Mouse (Mus musculus) MN1 (cell line): ENCODE data around the gene Cep152.
A peak's percentile ranks its signal among the peaks of the same experiment; 100 is the strongest.

Experiments
- DNase-seq: peaks from one replicate; pipeline ENCODE4 v3.0.0-alpha.2; 2016; ENCODE audit warnings: low spot score

Cep152 gene

DNA sequence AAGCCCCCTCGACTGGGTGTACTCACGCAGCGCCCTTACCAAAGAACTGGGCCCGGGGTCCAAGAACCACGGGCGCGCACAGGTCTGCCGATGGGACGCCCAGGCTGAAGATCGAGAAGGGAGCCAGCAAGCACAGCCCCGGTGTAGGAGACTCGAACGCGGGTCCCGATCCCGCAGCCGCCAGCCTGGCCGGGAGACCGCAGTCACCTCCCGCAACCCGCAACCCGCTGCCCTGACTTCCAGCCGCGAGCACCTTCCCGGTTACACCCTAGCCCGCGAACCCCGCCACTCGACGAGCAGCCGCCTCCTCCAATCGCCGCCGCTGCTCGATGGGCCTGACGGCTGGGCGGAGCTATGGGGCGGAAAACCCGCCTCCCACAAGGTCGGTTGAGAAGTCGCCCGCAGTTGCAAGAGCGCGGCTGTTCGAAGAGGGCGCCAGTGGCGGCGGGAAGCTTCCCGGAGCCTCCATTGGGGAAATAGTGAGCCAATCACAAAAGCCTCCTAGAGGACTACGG, at the start of gene Cep152:
TSS of gene Cep152 (minus strand) at position 277 of the 515 bp plus-strand sequence.
- DNase-seq, result peak; percentile 97

DNA sequence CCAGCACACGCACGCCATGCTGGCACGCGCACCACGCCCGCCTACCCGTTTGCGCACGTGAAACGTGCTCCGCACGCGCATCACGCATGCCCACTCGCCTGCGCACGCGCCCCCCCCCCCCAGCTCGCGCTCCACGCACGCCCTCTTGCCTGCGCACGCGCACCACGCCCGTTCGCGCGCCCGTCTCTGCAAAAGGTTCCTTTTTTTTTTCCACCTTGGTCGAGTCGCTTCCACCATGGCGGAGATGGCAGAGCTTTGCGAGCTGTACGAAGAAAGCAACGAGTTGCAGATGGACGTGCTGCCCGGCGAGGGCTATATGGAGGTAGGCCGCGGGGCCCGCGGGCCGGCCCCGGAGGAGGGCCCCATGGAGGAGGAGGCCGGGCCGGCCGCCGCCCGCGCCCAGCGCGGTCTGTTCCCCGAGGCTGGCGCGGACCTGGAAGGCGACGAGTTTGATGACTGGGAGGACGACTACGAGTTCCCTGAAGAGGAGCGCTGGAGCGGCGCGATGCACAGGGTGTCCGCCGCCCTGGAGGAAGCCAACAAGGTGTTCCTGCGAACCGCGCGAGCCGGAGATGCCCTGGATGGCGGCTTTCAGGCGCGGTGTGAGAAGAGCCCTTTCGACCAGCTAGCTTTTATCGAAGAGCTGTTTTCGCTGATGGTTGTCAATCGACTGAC, 48.2 kb upstream of the Cep152 start, which contains the start of gene Eid1:
TSS of gene Eid1 (plus strand) at position 139 of the 675 bp plus-strand sequence.
- DNase-seq, result peak; percentile 86

DNA sequence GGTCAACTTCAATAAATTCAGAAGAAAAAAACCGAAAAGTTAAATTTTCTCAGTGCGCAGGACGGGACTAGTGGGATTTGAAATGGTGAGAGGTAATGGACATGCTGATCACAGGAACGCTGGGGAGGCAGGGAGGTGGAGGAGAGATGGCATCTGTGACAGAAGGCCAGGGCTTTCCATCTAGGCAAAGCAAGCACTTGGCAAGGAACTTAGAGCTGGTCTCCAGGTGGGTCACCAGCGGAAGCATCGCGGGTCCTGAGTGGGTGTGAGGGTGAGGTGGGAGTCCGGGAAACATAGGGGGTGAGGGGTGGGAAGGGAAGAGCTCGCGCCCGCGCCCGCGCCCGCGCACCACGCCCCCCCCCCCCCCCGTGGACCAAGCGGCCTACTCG, 47.6 kb upstream of the Cep152 start:
- no peak for DNase-seq

DNA sequence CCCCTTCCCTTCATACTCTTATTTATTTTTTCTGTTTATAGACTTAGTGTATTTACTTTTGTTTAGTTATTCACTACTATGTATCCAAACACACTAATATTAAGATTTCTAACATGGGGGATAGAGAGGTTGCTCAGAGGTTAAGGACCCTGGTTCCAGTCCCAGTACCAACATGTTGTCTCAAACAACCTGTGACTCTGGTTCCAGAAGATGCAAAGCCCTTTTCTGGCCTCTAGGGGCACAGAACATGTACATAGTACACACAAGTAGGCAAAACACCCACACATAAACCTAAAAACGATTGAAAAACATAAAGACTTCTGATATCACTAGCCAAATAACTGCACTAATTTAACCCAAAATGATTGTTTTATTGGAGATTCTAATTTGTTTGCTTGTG, 45.9 kb upstream of the Cep152 start:
- no peak for DNase-seq

DNA sequence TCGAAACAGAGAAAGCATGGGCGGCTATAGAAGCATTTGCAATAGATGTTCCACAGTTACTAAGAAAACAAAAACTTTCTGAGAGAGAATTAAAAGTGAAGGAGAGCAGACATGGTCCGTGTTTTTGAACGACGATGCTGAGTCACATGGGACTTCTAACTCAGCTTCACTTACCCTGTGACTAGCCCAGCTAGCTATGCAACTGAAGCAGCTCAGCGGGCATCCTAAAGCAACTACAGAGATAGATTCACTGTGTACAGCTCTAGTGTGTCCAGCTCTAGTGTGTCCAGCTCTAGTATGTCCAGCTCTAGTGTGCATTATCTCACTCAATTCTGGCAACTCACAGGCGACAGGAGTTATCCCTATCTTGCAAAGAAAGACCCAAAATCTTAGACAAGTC, 42.8 kb upstream of the Cep152 start:
- DNase-seq, result no peak

DNA sequence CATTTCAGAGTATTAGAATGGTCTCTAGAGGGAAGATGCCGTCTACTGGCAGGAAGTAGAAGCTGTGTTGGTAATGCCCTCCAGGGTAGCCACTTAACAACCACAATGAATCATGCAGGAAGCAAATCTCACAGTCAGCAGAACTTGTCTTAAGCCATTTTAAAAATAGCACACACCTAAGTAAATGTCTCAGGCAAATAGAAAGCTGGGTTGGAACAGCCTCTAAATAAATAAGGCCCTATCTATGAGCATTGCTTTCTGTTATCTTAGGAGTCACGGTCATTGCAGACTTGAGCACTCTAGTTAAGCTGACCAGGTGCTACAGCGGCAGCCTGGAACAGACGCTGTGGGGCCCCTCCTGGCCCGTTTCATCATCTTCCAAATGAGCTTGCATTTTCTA, 42.3 kb upstream of the Cep152 start:
- no peak for DNase-seq

DNA sequence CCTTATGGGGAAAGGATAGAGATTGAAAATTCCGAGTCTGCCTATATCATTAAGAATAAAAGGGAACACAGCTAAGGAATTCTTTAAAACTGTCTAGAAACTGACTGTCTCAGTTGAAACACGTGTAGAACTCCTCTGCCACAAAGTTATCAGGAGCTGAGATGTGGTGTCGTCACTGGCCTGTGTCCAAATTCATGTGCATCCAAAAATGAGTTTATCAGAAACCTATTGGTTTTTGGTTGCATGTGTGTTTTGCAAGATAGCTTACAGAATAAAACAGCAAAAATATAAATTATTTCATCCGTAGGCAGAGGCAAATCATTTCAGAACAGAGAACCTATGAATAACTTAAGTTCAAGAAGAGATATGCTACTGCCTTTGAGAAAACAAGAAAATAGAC, 41.8 kb upstream of the Cep152 start:
- no peak for DNase-seq

GRCm38 (mm10) chr2:125665909-125666308, 41.0 kb upstream of the Cep152 start:
- DNase-seq, result no peak

- DNase-seq, result no peak
Measured at GRCm38 (mm10) chr2:125665213-125665612, 40.3 kb upstream of the Cep152 start.

- no peak for DNase-seq
Measured at GRCm38 (mm10) chr2:125662517-125662916, 37.6 kb upstream of the Cep152 start.

GRCm38 (mm10) chr2:125661156-125661555, 36.2 kb upstream of the Cep152 start:
- DNase-seq, result no peak

DNA sequence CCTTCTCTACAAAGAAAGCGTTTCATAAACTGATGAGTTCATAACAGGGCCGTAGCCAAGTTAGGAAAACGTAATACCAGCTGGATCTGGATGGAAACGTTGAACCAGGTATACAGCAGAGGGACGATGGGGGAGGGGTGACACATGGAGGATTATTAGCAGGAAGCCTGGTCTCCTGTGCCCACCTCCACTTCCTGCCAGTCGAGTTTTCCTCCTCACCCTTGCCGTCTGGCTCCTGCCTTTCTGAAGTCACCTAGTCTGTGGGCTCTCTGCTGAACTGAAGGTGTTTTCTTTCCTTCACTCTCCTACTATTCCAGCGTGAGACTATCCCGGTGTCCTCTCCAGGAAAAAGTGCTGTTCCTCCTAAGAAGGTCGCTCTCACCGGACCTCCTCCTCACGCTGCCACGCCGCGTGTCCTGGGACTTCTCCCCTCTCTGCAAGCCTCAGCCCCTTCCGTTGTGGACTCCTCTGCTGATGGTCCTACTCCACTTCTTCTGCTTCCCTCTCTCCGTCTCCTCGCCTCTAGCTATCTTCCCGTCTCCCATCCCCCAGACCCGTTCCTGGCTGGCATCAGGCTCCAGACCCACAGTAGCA, 35.7 kb upstream of the Cep152 start:
- no peak for DNase-seq

DNA sequence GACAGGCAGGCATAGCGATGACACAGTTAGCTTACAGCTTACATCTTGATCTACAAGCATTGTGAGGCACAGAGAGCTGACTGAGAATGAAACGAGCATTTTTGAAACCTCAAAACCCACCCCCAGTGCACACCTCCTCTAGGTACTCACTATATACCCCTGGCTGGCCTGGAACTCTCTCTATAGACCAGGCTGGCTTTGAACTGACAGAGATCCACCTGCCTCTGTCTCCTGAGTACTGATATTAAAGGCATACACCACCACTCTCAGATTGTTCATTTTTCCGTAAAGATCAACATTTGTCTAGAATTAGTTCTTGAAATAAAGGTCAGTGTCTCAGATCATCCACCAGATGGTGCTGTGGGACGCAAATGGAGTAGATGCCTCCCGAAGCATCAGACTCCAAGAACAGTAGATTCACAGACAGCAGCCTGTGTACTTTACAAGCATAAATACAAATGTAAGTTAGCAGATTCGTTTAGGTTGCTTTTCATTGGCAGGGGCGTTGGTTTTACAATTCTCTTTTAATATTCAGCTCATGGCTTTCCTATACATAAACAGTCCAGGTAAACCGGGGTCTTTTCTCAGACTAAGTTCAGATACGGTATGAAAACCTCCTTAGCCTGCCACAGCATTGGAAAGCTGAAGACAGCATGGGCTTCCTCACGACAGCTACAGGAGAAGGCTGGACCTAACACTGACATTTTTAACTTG, 35.1 kb upstream of the Cep152 start:
- DNase-seq, result peak; percentile 76

GRCm38 (mm10) chr2:125655391-125655790, 30.5 kb upstream of the Cep152 start:
- DNase-seq, result no peak

GRCm38 (mm10) chr2:125653286-125653685, 28.4 kb upstream of the Cep152 start:
- DNase-seq, result no peak

DNA sequence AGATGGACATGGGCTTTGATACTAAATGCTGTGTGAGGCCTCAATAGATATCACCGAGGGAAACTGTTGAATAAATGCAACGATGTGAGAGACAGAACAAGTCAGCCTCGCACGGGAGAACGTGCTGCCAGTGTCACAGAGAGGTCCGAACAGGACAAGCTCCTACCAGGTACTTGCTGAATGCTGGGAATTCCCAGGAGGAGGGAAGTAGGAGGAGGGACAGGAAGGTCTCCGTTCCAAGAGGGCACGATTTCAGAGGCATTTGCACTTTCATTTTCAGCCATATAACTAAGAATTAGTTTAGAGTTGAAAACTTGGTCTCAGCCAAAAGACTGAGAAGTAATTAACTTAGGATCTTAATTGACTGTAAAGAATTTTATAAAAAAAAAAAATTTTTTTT, 26.6 kb upstream of the Cep152 start:
- DNase-seq, result no peak

DNA sequence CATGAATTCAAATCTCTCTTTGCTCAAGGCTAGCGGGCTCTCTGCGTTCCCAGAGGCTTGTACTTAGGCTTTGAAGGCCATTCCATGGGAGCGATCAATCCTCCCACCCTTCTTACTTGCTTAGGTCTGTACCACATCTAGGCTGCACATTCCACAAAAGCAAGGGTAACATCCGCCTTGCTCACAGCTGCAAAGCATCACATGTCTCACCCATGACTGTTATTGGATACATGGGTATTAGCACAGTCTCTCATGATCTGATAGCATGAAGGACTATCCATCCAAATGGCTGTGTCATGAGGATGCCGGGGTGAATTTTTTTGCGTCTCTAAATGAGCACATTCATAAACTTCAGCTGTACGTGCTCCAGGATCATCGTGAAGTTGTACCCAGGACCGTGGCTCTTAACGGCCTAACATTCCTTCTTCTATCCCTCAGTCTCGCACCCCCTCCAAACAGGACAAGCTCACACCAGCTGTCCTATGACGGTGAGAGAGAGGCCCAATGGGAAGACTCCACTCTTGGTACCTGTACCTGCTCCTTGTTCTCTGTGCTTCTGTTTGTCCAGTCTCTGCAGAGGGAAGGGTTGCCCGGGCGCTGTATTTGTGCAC, 25.9 kb upstream of the Cep152 start:
- no peak for DNase-seq

- DNase-seq, result no peak
Measured at GRCm38 (mm10) chr2:125650038-125650437, 25.1 kb upstream of the Cep152 start.

DNA sequence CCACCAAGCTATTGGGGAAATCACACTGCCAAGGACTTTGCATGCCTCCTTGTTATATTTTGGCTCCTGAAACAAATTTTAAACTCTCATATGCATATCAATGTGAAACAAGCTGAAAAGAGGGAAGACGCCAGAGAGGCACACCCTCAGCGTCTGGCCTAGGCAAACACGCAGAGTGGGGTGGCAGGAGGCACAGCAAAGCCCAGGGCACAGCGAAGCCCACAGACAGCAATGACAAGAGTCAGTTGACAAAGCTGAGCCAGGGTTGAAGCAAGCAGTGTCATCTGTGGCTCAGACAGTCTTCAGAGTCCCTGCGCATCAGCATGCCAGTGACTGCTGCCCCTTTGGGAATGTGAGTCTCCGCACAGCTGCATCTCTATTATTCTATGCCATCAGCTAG, 20.0 kb upstream of the Cep152 start:
- no peak for DNase-seq

DNA sequence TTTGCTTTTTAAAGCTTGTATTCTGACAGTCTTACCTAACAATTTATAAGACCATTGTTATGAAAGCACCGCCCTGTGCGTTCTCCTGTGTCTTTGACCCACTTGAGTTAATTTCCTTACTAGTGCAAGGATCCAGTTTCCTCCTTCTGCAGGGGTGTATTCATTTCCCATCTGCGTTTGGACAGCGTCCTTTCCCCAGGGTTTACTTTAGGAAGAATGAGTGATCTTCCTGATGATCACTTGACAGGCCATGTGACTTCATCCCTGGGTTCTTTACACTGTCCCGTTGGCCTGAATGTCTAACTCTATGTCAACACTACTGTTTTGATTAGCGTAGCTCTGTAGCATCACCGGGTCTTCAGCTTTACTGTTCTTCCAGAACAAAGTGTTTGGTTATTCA, 12.4 kb upstream of the Cep152 start:
- DNase-seq, result no peak

DNA sequence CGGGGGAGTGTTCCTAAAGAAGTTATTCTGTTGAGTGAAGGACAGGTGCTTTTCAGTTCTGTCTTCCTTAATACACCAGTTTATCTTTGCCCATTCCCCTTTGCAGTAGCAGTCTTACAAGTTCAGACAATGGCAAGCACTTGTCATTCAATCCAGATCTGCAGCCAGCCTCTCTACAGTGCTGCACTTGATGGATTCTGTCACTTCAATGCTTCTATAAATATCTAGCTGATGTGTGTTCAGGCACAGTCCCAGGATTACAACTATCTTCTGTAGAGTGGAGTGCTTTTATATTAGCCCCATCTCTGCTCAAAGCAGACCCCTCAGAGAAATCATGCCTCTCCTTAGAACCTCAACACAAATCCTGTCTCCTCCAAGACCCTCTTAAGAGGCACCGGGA, 5.1 kb upstream of the Cep152 start:
- no peak for DNase-seq

- DNase-seq, result no peak
Measured at GRCm38 (mm10) chr2:125628487-125628886, 3.6 kb upstream of the Cep152 start.

DNA sequence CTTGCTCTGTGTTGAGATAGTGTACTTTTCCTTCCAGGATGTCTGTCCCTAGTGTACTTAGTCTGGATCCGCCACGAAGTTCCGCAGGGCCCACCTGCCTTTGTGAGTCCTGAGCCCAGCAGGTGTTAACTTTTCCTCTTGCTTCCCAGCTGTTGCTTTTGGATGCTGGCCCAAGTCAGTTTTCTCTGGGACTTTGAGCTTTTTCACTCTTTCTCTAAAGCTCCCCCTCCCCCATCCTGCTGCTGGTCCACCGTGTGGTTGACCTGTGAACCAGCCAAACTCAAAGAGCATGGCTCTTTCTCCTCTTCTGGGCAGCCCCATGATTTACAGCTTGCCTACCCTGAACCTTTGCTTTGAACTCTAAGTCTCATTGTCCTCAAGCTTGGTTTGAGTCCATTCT, 1.6 kb upstream of the Cep152 start:
- no peak for DNase-seq
